Mouse (Mus musculus) liver, adult 2 months (tissue): Measurements from ENCODE around the gene Pgghg.

Experiments
- CTCF ChIP-seq: fragments of 200-500 bp; IDR thresholded peaks from 2 replicates; pipeline ENCODE4 v1.5.1; 2011; ENCODE audit warnings: low read depth, low read length, control low read depth
- POLR2A ChIP-seq: fragments of 200-500 bp; IDR thresholded peaks from 2 replicates; pipeline ENCODE4 v1.6.1; 2011; ENCODE audit warnings: low read length, control low read depth; ENCODE audit not compliant: insufficient read depth; ENCODE audit errors: extremely low read depth

DNA sequence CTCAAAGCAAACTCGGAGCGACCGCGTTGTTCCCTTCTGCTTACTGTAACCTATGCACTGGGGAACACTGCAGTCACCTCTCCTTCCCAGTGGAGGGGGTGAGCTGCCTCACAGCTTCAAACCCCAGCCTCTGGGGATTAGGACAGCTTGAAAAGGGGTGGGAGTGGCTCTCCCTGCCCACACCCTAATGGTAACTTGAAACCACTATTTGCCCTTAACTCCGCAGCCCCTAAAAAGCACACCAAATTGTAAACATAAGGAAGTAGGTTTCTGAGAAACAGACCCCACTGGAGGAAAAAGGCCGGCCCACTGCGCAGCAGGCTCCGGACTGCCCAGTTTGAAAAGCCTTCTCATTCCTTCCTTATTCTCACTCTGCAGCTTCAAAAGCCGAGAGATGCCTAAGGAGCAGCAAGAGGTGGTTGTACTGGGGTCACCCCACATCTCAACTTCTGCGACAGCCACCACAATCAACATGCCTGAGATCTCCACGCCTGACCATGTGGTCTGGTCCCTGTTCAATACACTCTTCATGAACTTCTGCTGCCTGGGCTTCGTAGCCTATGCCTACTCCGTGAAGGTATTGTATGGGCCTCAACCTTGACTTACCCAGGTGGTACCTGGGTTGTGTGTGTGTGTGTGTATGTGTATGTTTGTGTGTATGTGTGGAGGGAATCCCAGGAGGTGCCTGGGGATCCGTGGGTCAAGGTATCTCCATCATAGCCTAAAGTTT lies 26.8 kb downstream of the Pgghg start:
- TF ChIP-seq CTCF: no peak
- TF ChIP-seq POLR2A: no peak
